Mouse (Mus musculus): Measurements from ENCODE around the gene Tmprss2. TPM values are rescaled to one million over a fixed set of nuclear protein-coding genes. Genes with fewer than 3 reads are reported as not detected.

Gene Tmprss2
- polyA plus RNA-seq, 1 experiment from 2014 or later: 0.22 TPM

Other genes with a start within 250 kb of the Tmprss2 start
- gene Mx1, start 148.3 kb downstream of the Tmprss2 start, polyA plus RNA-seq (2015; fragmentation: Nextera tagmentation; extraction: Ambion mirVana): 0.45 TPM in 1 of 2 replicates, not detected in the other
- not detected in 2 replicates for gene Fam3b, start 96.4 kb downstream of the Tmprss2 start, polyA plus RNA-seq (2015; fragmentation: Nextera tagmentation; extraction: Ambion mirVana)
- 1.1 and 1.5 TPM in 2 replicates for gene Ripk4, start 152.6 kb upstream of the Tmprss2 start, polyA plus RNA-seq (2015; fragmentation: Nextera tagmentation; extraction: Ambion mirVana)
- 17.0 and 18.7 TPM in 2 replicates for gene Prdm15, start 240.7 kb upstream of the Tmprss2 start, polyA plus RNA-seq (2015; fragmentation: Nextera tagmentation; extraction: Ambion mirVana)